Mouse (Mus musculus) MEL (cell line): ENCODE results near the gene Gpr15. TPM values are rescaled to one million over a fixed set of nuclear protein-coding genes. Genes with fewer than 3 reads are reported as not detected.

ENCODE experiments used
- DNase-seq: peaks from one replicate; pipeline ENCODE4 v3.0.0; 2011; ENCODE audit warnings: low read depth, low spot score
- H3K27ac ChIP-seq: 2 replicates; pipeline ENCODE4 v1.5.1; 2012; ENCODE audit warnings: low read depth, mild to moderate bottlenecking, control low read depth, low read length, moderate library complexity; ENCODE audit not compliant: control insufficient read depth
- H3K27me3 ChIP-seq, 2 experiments: fragments of 150-350 bp in 1 of 2; sonication (generic) in 1 of 2; 2 replicates each; pipeline ENCODE4 v1.6.1; 2012; ENCODE audit warnings: low read length in 2 of 2, mild to moderate bottlenecking in 2 of 2, improper control_type of control experiment in 1 of 2, moderate library complexity in 1 of 2; ENCODE audit not compliant: insufficient read depth in 2 of 2, control insufficient read depth in 1 of 2
- H3K36me3 ChIP-seq, 2 experiments: 2 replicates each; pipeline ENCODE4 v1.6.1; 2012 to 2014; ENCODE audit warnings: low read length in 2 of 2, improper control_type of control experiment in 1 of 2, inconsistent platforms in 1 of 2, mild to moderate bottlenecking in 1 of 2; ENCODE audit not compliant: insufficient read depth in 2 of 2, control insufficient read depth in 1 of 2
- H3K4me1 ChIP-seq, 2 experiments: fragments of 150-350 bp in 1 of 2; sonication (generic) in 1 of 2; 2 replicates each; pipeline ENCODE4 v1.6.1; 2012; ENCODE audit warnings: low read length in 2 of 2, improper control_type of control experiment in 1 of 2, mild to moderate bottlenecking in 1 of 2; ENCODE audit not compliant: insufficient read depth in 2 of 2, control insufficient read depth in 1 of 2
- H3K4me3 ChIP-seq, 2 experiments: fragments of 150-350 bp in 1 of 2; sonication (generic) in 1 of 2; 2 replicates each; pipeline ENCODE4 v1.5.1; 2012; ENCODE audit warnings: low read depth in 2 of 2, low read length in 2 of 2, mild to moderate bottlenecking in 2 of 2, moderate library complexity in 2 of 2, control low read depth in 1 of 2, improper control_type of control experiment in 1 of 2; ENCODE audit not compliant: control insufficient read depth in 1 of 2, insufficient read depth in 1 of 2
- H3K79me2 ChIP-seq: 2 replicates; pipeline ENCODE4 v1.6.1; 2012; ENCODE audit warnings: mild to moderate bottlenecking, low read length, moderate library complexity; ENCODE audit not compliant: control insufficient read depth, poor library complexity, insufficient read depth
- H3K9ac ChIP-seq: 2 replicates; pipeline ENCODE4 v1.6.1; 2012; ENCODE audit warnings: low read depth, mild to moderate bottlenecking, control low read depth, low read length, moderate library complexity; ENCODE audit not compliant: control insufficient read depth, poor library complexity, severe bottlenecking
- H3K9me3 ChIP-seq: fragments of 150-350 bp; sonication (generic); replicated peaks from 2 replicates; pipeline ENCODE4 v1.6.1; 2012; ENCODE audit warnings: mild to moderate bottlenecking, low read length, improper control_type of control experiment, moderate library complexity; ENCODE audit not compliant: insufficient read depth
- BHLHE40 ChIP-seq: IDR thresholded peaks from 2 replicates; pipeline ENCODE4 v1.6.1; 2012; ENCODE audit warnings: low read depth, mild to moderate bottlenecking, inconsistent platforms, low read length, improper control_type of control experiment, borderline replicate concordance
- CTCF ChIP-seq, 3 experiments: IDR thresholded peaks in 2 of 3; conservative IDR thresholded peaks in 1 of 3; 2 replicates each; pipeline ENCODE4 v1.5.1; 2011 to 2012; ENCODE audit warnings: low read length in 3 of 3, low read depth in 2 of 3, mild to moderate bottlenecking in 2 of 3, improper control_type of control experiment in 1 of 3, inconsistent platforms in 1 of 3, mixed read lengths in 1 of 3, moderate library complexity in 1 of 3; ENCODE audit not compliant: control insufficient read depth in 1 of 3, insufficient read depth in 1 of 3, poor library complexity in 1 of 3, severe bottlenecking in 1 of 3
- E2F4 ChIP-seq: IDR thresholded peaks from 2 replicates; pipeline ENCODE4 v1.6.1; 2011; ENCODE audit warnings: low read depth, low read length, improper control_type of control experiment, borderline replicate concordance
- HCFC1 ChIP-seq: IDR thresholded peaks from 2 replicates; pipeline ENCODE4 v1.6.1; 2012; ENCODE audit warnings: low read depth, mild to moderate bottlenecking, inconsistent platforms, low read length, improper control_type of control experiment, moderate library complexity
- JUND ChIP-seq: IDR thresholded peaks from 2 replicates; pipeline ENCODE4 v1.6.1; 2011; ENCODE audit warnings: low read depth, mild to moderate bottlenecking, improper control_type of control experiment, low read length
- MAFK ChIP-seq: IDR thresholded peaks from 2 replicates; pipeline ENCODE4 v1.6.1; 2011; ENCODE audit warnings: low read depth, mild to moderate bottlenecking, low read length, improper control_type of control experiment, borderline replicate concordance
- MAX ChIP-seq: IDR thresholded peaks from 2 replicates; pipeline ENCODE4 v1.6.1; 2011; ENCODE audit warnings: low read length, improper control_type of control experiment
- MEF2A ChIP-seq: IDR thresholded peaks from 2 replicates; pipeline ENCODE4 v1.6.1; 2014; ENCODE audit warnings: low read depth, mild to moderate bottlenecking, inconsistent platforms, low read length, improper control_type of control experiment; ENCODE audit not compliant: poor library complexity, insufficient replicate concordance, severe bottlenecking; ENCODE audit errors: extremely low read depth
- MYB ChIP-seq: IDR thresholded peaks from 2 replicates; pipeline ENCODE4 v1.6.1; 2011; ENCODE audit warnings: mild to moderate bottlenecking, low read depth, low read length, improper control_type of control experiment
- NELFE ChIP-seq: IDR thresholded peaks from 2 replicates; pipeline ENCODE4 v1.6.1; 2011; ENCODE audit warnings: low read depth, low read length, improper control_type of control experiment
- NRF1 ChIP-seq: IDR thresholded peaks from 2 replicates; pipeline ENCODE4 v1.6.1; 2014; ENCODE audit warnings: low read depth, mild to moderate bottlenecking, inconsistent platforms, low read length, improper control_type of control experiment, moderate library complexity; ENCODE audit not compliant: poor library complexity, insufficient read depth, severe bottlenecking
- POLR2A ChIP-seq, 2 experiments: IDR thresholded peaks; 2 replicates each; pipeline ENCODE4 v1.6.1; 2011 to 2012; ENCODE audit warnings: low read length in 2 of 2, mild to moderate bottlenecking in 2 of 2, control low read depth in 1 of 2, improper control_type of control experiment in 1 of 2, low read depth in 1 of 2, moderate library complexity in 1 of 2; ENCODE audit not compliant: control insufficient read depth in 1 of 2, insufficient read depth in 1 of 2, poor library complexity in 1 of 2
- POLR2AphosphoS5 ChIP-seq: IDR thresholded peaks from 2 replicates; pipeline ENCODE4 v1.6.1; 2012; ENCODE audit warnings: low read depth, borderline replicate concordance, mild to moderate bottlenecking, inconsistent platforms, low read length, moderate library complexity, mixed read lengths
- RAD21 ChIP-seq: IDR thresholded peaks from 2 replicates; pipeline ENCODE4 v1.6.1; 2011; ENCODE audit warnings: mild to moderate bottlenecking, low read depth, low read length, improper control_type of control experiment
- RCOR1 ChIP-seq: IDR thresholded peaks from 2 replicates; pipeline ENCODE4 v1.6.1; 2012; ENCODE audit warnings: low read depth, mild to moderate bottlenecking, inconsistent platforms, low read length, improper control_type of control experiment
- SIN3A ChIP-seq: IDR thresholded peaks from 2 replicates; pipeline ENCODE4 v1.6.1; 2012; ENCODE audit warnings: low read length, improper control_type of control experiment, inconsistent platforms
- TAL1 ChIP-seq: IDR thresholded peaks from 2 replicates; pipeline ENCODE4 v1.6.1; 2012; ENCODE audit warnings: mild to moderate bottlenecking, inconsistent platforms, low read length, moderate library complexity, mixed read lengths
- TCF12 ChIP-seq: IDR thresholded peaks from 2 replicates; pipeline ENCODE4 v1.6.1; 2014; ENCODE audit warnings: low read depth, mild to moderate bottlenecking, inconsistent platforms, low read length, improper control_type of control experiment, moderate library complexity
- ZC3H11A ChIP-seq: IDR thresholded peaks from 2 replicates; pipeline ENCODE4 v1.6.1; 2012; ENCODE audit warnings: low read depth, mild to moderate bottlenecking, inconsistent platforms, low read length, improper control_type of control experiment
- ZKSCAN1 ChIP-seq: IDR thresholded peaks from 2 replicates; pipeline ENCODE4 v1.6.1; 2012; ENCODE audit warnings: low read depth, mild to moderate bottlenecking, inconsistent platforms, low read length, improper control_type of control experiment, moderate library complexity
- ZMIZ1 ChIP-seq: IDR thresholded peaks from 2 replicates; pipeline ENCODE4 v1.6.1; 2012; ENCODE audit warnings: low read depth, mild to moderate bottlenecking, inconsistent platforms, low read length, improper control_type of control experiment, moderate library complexity
- polyA plus RNA-seq, 2 experiments: library from polyadenylated mRNA; stranded (reverse) in 1 of 2; unstranded in 1 of 2; fragments of >175 nt in 1 of 2; fragments of >200 nt in 1 of 2; gene quantifications; 2 replicates each; pipeline versions ENCODE4 v1.2.1 to v1.2.4; 2012; ENCODE audit warnings: low replicate concordance in 2 of 2, low read depth in 1 of 2; ENCODE audit not compliant: insufficient read length in 2 of 2, insufficient read depth in 1 of 2, missing spikeins in 1 of 2
- total RNA-seq: library from RNA; depleted of rRNA; stranded (reverse); fragments of 300-350 nt; gene quantifications from 2 replicates; pipeline ENCODE4 v1.2.3, GENCODE M21; 2012

Gpr15 gene
- total and polyA plus RNA-seq, 3 experiments: not detected

GRCm38 (mm10) chr16:58707276-58707905 is 11.5 kb downstream of the Gpr15 start:
- Histone ChIP-seq H3K27ac (no peak overlapping the region), H3K27me3 (no peaks in the 10 kb centered on the region), H3K79me2 (no peaks in the 10 kb centered on the region)

DNA sequence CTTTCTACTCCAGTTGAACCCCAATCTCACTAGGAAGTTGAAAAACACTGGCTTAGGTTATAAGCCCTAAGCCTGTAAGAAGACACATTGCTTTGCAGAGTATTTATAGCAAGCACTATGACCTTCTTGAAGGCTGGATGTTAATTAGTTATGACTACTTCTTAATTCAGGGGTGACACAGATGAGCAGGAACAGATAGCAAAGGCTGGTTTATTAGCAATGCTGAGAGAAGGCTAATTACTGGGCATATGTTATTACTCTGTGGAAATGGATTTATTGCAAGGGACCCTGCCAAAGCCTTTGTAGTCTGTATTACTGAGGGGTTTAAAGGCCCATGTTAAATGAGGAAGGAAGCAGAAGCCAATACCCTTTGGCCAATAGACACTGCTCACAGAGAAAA is 13.9 kb downstream of the Gpr15 start:
- no peaks in the 10 kb centered on the region for H3K79me2 ChIP-seq
- peaks cover 0 to 8% of the 10 kb centered on the region in 2 experiments; a peak in 1 of 4 replicates for H3K36me3 ChIP-seq
- H3K27ac ChIP-seq: no peak overlapping the region
- no peak for TF ChIP-seq RCOR1
- no peak for TF ChIP-seq JUND
- no peak for TF ChIP-seq ZKSCAN1
- no peak for TF ChIP-seq ZMIZ1
- TF ChIP-seq POLR2A (IDR thresholded peaks at IDR 0.05; ENCODE audit: control insufficient read depth in 1 of 2, insufficient read depth in 1 of 2, low read depth in 1 of 2, low read length in 2 of 2, poor library complexity in 1 of 2): no peak
- TF ChIP-seq SIN3A: no peak
- no peak for TF ChIP-seq MEF2A
- no peak for TF ChIP-seq MYB
- no peak for TF ChIP-seq BHLHE40
- no peak for TF ChIP-seq MAFK
- H3K9me3 ChIP-seq: no peaks in the 10 kb centered on the region
- peaks cover 0 to 5% of the 10 kb centered on the region in 2 experiments; a peak in 1 of 4 replicates for H3K4me1 ChIP-seq
- no peak for DNase-seq
- no peak overlapping the region for H3K4me3 ChIP-seq
- H3K27me3 ChIP-seq: no peaks in the 10 kb centered on the region
- no peak overlapping the region for H3K9ac ChIP-seq

More at GRCm38 (mm10) chr16:58707276-58707905, 11.5 kb downstream of the Gpr15 start:
- Histone ChIP-seq H3K4me1 (peaks cover 0 to 5% of the 10 kb centered on the region in 2 experiments; a peak in 1 of 4 replicates), H3K9ac (no peak overlapping the region), H3K9me3 (no peaks in the 10 kb centered on the region), H3K4me3 (no peak overlapping the region), H3K36me3 (peaks cover 0 to 8% of the 10 kb centered on the region in 2 experiments; a peak in 2 of 4 replicates)
- no peak for TF ChIP-seq RAD21
- TF ChIP-seq MAX: no peak
- no peak for TF ChIP-seq NRF1
- TF ChIP-seq TCF12: no peak
- TF ChIP-seq BHLHE40: no peak
- no peak for TF ChIP-seq ZKSCAN1
- TF ChIP-seq CTCF (IDR thresholded peaks at IDR 0.05 in 2 of 3, conservative IDR thresholded peaks at IDR 0.05 in 1 of 3; ENCODE audit: control insufficient read depth in 1 of 3, insufficient read depth in 1 of 3, low read depth in 2 of 3, low read length in 3 of 3, poor library complexity in 1 of 3, severe bottlenecking in 1 of 3): no peak
- TF ChIP-seq E2F4: no peak
- no peak for TF ChIP-seq NELFE
- no peak for TF ChIP-seq ZC3H11A
- TF ChIP-seq HCFC1: no peak
- no peak for TF ChIP-seq MAFK
- TF ChIP-seq JUND: no peak
- TF ChIP-seq TAL1: no peak
- TF ChIP-seq POLR2AphosphoS5: no peak
- DNase-seq: no peak
